7 mouse cellular contexts compared by ENCODE assay signal in the genomic region with DNA sequence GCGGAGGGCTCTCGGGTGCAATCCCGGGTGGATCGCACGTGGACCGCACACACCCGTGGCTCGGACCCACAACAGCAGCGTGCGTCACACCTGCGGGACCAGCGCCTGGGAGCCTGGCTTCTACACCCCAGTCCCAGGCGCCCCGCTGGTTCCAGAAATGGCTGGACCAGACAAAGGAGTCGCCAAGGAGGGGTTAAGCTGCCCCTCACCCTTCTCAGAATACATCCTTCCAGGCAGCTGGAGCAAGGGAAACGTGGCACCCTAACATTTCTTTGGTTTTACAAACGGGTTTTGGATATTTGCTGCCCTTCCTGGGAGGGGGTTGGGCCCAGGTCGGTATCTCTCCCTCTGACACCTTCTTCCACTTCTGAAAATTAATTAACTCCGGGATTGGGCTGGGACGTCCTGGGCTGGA. TPM values are rescaled to one million over a fixed set of nuclear protein-coding genes. Genes with fewer than 3 reads are reported as not detected.
DNase-seq lines count a peak whose midpoint lies in the region; ATAC-seq and TF ChIP-seq lines count a peak whose summit lies in the region.

No protein-coding gene starts in this region.

- no peaks in the 10 kb centered on the region for H3K9me3 ChIP-seq in ES-E14 (ENCODE audit: control insufficient read depth, insufficient read depth, low read depth, low read length)
- no peaks in the 10 kb centered on the region for H3K9me3 ChIP-seq in kidney, embryonic 14.5 days (ENCODE audit: control insufficient read depth, low read length)

- H3K4me1 ChIP-seq in ES-E14 (ENCODE audit: control insufficient read depth in 2 of 2, insufficient read depth in 2 of 2, low read length in 2 of 2, poor library complexity in 1 of 2): peaks cover 26 to 28% of the 10 kb centered on the region in 2 experiments
- peaks cover 66% of the 10 kb centered on the region for H3K4me1 ChIP-seq in kidney, embryonic 14.5 days (ENCODE audit: control insufficient read depth, insufficient read depth, low read length)

- H3K4me2 ChIP-seq in kidney, embryonic 14.5 days (replicated peaks; ENCODE audit: low read depth, low read length): peak overlapping the region; percentile 92

- H3K36me3 ChIP-seq in ES-E14 (ENCODE audit: control insufficient read depth, insufficient read depth, low read length, poor library complexity, severe bottlenecking): no peaks in the 10 kb centered on the region
- peaks cover 2% of the 10 kb centered on the region; the same call in 1 of the 2 replicates for H3K36me3 ChIP-seq in kidney, embryonic 14.5 days (ENCODE audit: control insufficient read depth, insufficient read depth, low read length)

- 2% methylated on average over 20 of the region's 20 CpGs for WGBS in kidney, embryonic 14.5 days

- DNase-seq in ES-E14 (ENCODE audit: low read depth, low spot score): no peak
- DNase-seq in adrenal gland, postnatal 10 days: peak; percentile 62
- DNase-seq in forelimb bud, embryonic 11.5 days (ENCODE audit: low read depth, low spot score): peak; percentile 66
- DNase-seq in lung, postnatal 4 days: peak; percentile 42 to 54
- DNase-seq in right cerebral cortex, postnatal 14 days: no peak

- ATAC-seq in kidney, embryonic 14.5 days (ENCODE audit: low FRiP score, low TSS enrichment): no peak
- ATAC-seq in CD4-positive, CD25-positive, alpha-beta regulatory T cell, adult 4 months: no peak

- H3K9ac ChIP-seq in ES-E14 (ENCODE audit: insufficient read depth, low read depth, low read length, poor library complexity, severe bottlenecking): 0 out of 2 replicates have a peak overlapping the region, but pooled peaks have one; percentile 10
- peak overlapping the region; percentile 99 for H3K9ac ChIP-seq in kidney, embryonic 14.5 days (ENCODE audit: low read depth, low read length)

- in situ Hi-C loops in ES-E14 (cut with MboI; ENCODE audit: low sequenced_read_pairs in 2 of 2, unreplicated experiment in 2 of 2): no loop called here

- peak overlapping the region; percentile 13 to 85; a peak in 2 of 4 replicates for H3K4me3 ChIP-seq in ES-E14 (ENCODE audit: insufficient read depth in 1 of 2, low read depth in 1 of 2, low read length in 2 of 2, poor library complexity in 1 of 2, severe bottlenecking in 1 of 2)
- peak overlapping the region; percentile 96 for H3K4me3 ChIP-seq in kidney, embryonic 14.5 days (ENCODE audit: low read length)

- no peak overlapping the region for H3K27ac ChIP-seq in ES-E14 (ENCODE audit: insufficient read depth, low read depth, low read length, poor library complexity, severe bottlenecking)
- H3K27ac ChIP-seq in kidney, embryonic 14.5 days (ENCODE audit: low read depth, low read length): peak overlapping the region; percentile 99

- no peaks in the 10 kb centered on the region for H3K27me3 ChIP-seq in kidney, embryonic 14.5 days (ENCODE audit: control insufficient read depth, insufficient read depth, low read length)

TF ChIP-seq in ES-E14, 5 proteins besides CTCF, POLR2A, EP300 and RAD21:
- TF ChIP-seq MAFK (IDR thresholded peaks at IDR 0.05; ENCODE audit: insufficient read depth, low read depth, low read length) (no peak), CHD2 (IDR thresholded peaks at IDR 0.05; ENCODE audit: low read depth, low read length) (no peak), HCFC1 (IDR thresholded peaks at IDR 0.05; ENCODE audit: borderline replicate concordance, insufficient read depth, low read length) (no peak), ZNF384 (IDR thresholded peaks at IDR 0.05; ENCODE audit: low read depth, low read length) (no peak), ZC3H11A (IDR thresholded peaks at IDR 0.05; ENCODE audit: borderline replicate concordance, low read depth, low read length) (no peak)

RNA-seq across cellular contexts. Expression of a gene that starts 35.7 kb away (rescaled TPM):
- 146 and 216 TPM in 2 replicates for total RNA-seq in ES-E14 (2012; rRNA removed)
- 100 to 1,000 TPM; 113 to 117 TPM for total RNA-seq in adrenal gland, postnatal 10 days (2021)
- polyA plus RNA-seq in kidney, embryonic 14.5 days (2014; fragmentation: Nextera tagmentation; extraction: Ambion mirVana): 81.2 and 89.0 TPM in 2 replicates
- 10 to 100 TPM; 34.8 to 49.2 TPM for polyA plus RNA-seq in CD4-positive, CD25-positive, alpha-beta regulatory T cell, adult 4 months (2017; shearing (Covaris generic))

RNA-seq across cellular contexts. Expression of a gene that starts 45.9 kb away (rescaled TPM):
- total RNA-seq in ES-E14 (2012; rRNA removed): 11.7 and 16.3 TPM in 2 replicates
- total RNA-seq in adrenal gland, postnatal 10 days (2021): 10 to 100 TPM; 13.8 to 20.5 TPM
- polyA plus RNA-seq in kidney, embryonic 14.5 days (2014; fragmentation: Nextera tagmentation; extraction: Ambion mirVana): 20.3 and 27.2 TPM in 2 replicates
- polyA plus RNA-seq in CD4-positive, CD25-positive, alpha-beta regulatory T cell, adult 4 months (2017; shearing (Covaris generic)): not detected

Comparison
In these comparisons a context has a peak if more than half of its experiments do, and no peak if none do; other contexts are left out.
1. DNase-seq: peak in adrenal gland, postnatal 10 days (single experiment), forelimb bud, embryonic 11.5 days (single experiment) and lung, postnatal 4 days (2 of 2); none in ES-E14 (single experiment) and right cerebral cortex, postnatal 14 days (single experiment).